Mouse (Mus musculus) embryonic facial prominence, embryonic 11.5 days (tissue): ENCODE measurements at regions not wholly inside any gene's neighbourhood (a gene's known extent, or its start where the extent isn't known, plus 50 kb on each side); places are given as distances from the start of the nearest gene placed in this dataset.

Experiments
- ATAC-seq: fragments of 200-750 bp; cut with Nextera tagmentation; replicated peaks from 2 replicates; pipeline ENCODE4 v1.8.0; 2017; ENCODE audit warnings: low read depth; ENCODE audit not compliant: insufficient number of reproducible peaks, low FRiP score, low TSS enrichment
- DNase-seq: peaks from one replicate; pipeline ENCODE4 v3.0.0-alpha.2; 2015; ENCODE audit warnings: low spot score
- H3K27ac ChIP-seq: fragments of 300-500 bp; sonication (generic); replicated peaks from 2 replicates; pipeline ENCODE4 v1.5.1; 2014; ENCODE audit warnings: mild to moderate bottlenecking, low read depth, low read length, control low read depth
- H3K27me3 ChIP-seq: fragments of 300-500 bp; sonication (generic); 2 replicates; pipeline ENCODE4 v1.6.1; 2014; ENCODE audit warnings: mild to moderate bottlenecking, low read length, moderate library complexity, mixed read lengths; ENCODE audit not compliant: control insufficient read depth, insufficient read depth
- H3K36me3 ChIP-seq: fragments of 300-500 bp; sonication (generic); replicated peaks from 2 replicates; pipeline ENCODE4 v1.6.1; 2014; ENCODE audit warnings: low read depth, mild to moderate bottlenecking, low read length, moderate library complexity, mixed read lengths; ENCODE audit not compliant: control insufficient read depth, insufficient read depth
- H3K4me1 ChIP-seq: fragments of 300-500 bp; sonication (generic); 2 replicates; pipeline ENCODE4 v1.6.1; 2014; ENCODE audit warnings: low read length, mixed read lengths; ENCODE audit not compliant: control insufficient read depth, insufficient read depth
- H3K4me2 ChIP-seq: fragments of 300-500 bp; sonication (generic); 2 replicates; pipeline ENCODE4 v1.6.1; 2014; ENCODE audit warnings: low read depth, mild to moderate bottlenecking, control low read depth, low read length, moderate library complexity
- H3K4me3 ChIP-seq: fragments of 300-500 bp; sonication (generic); 2 replicates; pipeline ENCODE4 v1.5.1; 2014; ENCODE audit warnings: low read depth, low read length, control low read depth
- H3K9ac ChIP-seq: fragments of 300-500 bp; sonication (generic); replicated peaks from 2 replicates; pipeline ENCODE4 v1.6.1; 2014; ENCODE audit warnings: mild to moderate bottlenecking, control low read depth, low read length
- H3K9me3 ChIP-seq: fragments of 300-500 bp; sonication (generic); replicated peaks from 2 replicates; pipeline ENCODE4 v1.6.1; 2016; ENCODE audit warnings: mild to moderate bottlenecking, low read length, inconsistent platforms, mixed read lengths; ENCODE audit not compliant: control insufficient read depth
- WGBS: fragments of 180-500 bp; shearing (Covaris S2); extraction: QIAGEN DNeasy Blood & Tissue Kit; methylation state at CpG from one replicate; pipeline ENCODE4 v1.1.7; 2014; 5-methylcytosine and 5-hydroxymethylcytosine counted together

DNA sequence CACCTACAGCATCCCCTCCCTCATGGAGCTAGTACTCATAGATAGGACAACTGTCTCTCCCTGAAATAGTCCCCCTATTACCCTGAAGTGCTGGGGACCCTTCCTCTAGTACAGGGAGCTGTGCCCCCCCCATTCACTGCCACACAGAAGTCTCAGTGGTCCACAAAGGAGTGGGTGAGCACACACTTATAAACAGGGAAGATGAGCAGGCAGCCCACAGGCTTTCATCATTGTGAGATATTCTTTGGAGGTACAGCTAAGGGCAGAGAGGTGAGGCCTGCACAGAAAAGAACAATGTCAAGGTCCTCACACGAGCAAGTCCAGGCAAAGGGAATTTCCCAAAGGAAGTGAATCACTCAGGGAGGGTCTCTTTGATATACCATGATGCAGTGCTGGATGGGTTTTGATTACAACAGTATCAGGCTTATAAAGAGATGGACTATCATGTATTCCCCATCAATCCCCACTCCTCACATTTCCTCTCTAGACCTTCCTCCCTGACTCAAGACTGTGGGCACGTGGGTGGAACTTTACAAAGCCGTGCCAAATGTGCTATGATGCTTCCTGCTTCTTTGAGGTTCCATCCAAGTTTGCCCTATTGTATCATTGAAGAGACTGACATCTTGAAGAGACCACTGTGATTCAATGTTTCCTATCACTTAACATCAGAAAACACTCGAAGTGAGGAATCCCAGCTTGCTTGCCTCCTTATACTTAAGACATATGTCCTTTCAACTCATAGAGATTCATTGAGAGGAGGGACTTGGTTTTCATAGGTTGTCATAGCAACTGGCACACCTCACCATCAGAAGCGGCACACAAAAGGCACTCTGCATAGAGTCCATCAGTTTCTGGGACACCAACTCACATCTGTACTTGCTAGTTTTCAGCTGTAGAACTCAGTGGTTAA, 104.2 kb upstream of the Bcl6 start:
- DNase-seq (no peak), ATAC-seq (no peak)
- 81% methylated on average over 5 of the region's 5 CpGs for WGBS
- no peaks in the 10 kb centered on the region for H3K4me1 ChIP-seq
- H3K4me2 ChIP-seq, result no peak overlapping the region
- no peak overlapping the region for H3K9ac ChIP-seq
- no peaks in the 10 kb centered on the region for H3K9me3 ChIP-seq
- H3K4me3 ChIP-seq, result no peak overlapping the region
- H3K36me3 ChIP-seq, result no peaks in the 10 kb centered on the region
- no peaks in the 10 kb centered on the region for H3K27me3 ChIP-seq
- no peak overlapping the region for H3K27ac ChIP-seq

DNA sequence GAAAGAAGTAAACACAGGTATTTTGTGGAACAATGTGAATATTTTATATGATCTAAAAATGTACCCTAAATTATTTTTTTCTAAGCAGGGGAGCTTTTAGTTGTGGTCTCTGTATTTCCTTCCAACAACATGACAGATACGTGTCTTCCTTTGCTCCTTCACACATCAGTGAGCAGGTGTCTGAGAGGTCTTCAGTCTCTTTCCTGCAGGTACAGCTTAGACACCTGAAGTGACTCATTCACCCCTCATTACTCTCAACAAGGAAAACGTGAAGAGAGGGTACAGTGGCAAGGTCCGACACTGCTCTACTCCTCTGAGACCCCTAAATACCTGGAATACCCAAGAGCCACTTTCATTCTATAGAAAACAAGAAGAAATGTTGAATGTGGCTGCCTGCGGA, 103.5 kb upstream of the Bcl6 start:
- DNase-seq (no peak), ATAC-seq (no peak)
- WGBS, result 79% methylated on average over 4 of the region's 4 CpGs
- H3K36me3 ChIP-seq, result no peaks in the 10 kb centered on the region
- H3K4me2 ChIP-seq, result no peak overlapping the region
- no peaks in the 10 kb centered on the region for H3K27me3 ChIP-seq
- H3K9me3 ChIP-seq, result no peaks in the 10 kb centered on the region
- H3K4me3 ChIP-seq, result no peak overlapping the region
- no peak overlapping the region for H3K9ac ChIP-seq
- H3K4me1 ChIP-seq, result no peaks in the 10 kb centered on the region
- H3K27ac ChIP-seq, result no peak overlapping the region

DNA sequence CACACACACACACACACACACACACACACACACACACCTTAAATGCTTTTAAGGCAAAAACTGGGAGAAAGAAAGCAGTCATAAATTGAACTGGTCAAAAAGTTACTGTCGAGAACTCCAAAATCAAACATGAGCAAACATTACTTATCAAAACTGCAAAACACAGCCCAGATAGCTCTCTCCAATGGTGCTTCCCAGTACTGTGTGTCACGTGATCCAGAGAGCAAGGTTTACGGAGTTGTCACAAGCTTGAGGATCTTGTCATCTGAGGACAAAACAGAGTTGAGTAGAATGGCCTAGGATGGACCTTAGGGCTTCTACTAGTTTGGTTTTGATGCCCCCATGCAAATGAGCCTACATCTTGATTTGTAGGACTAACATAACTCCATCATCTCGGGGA, 102.3 kb upstream of the Bcl6 start:
- no peaks in the 10 kb centered on the region for H3K36me3 ChIP-seq
- H3K4me2 ChIP-seq, result no peak overlapping the region
- H3K27ac ChIP-seq, result no peak overlapping the region
- no peaks in the 10 kb centered on the region for H3K4me1 ChIP-seq
- WGBS, result 86% methylated on average over 4 of the region's 4 CpGs
- no peaks in the 10 kb centered on the region for H3K9me3 ChIP-seq
- DNase-seq (no peak), ATAC-seq (no peak)
- H3K4me3 ChIP-seq, result no peak overlapping the region
- no peak overlapping the region for H3K9ac ChIP-seq
- H3K27me3 ChIP-seq, result no peaks in the 10 kb centered on the region

DNA sequence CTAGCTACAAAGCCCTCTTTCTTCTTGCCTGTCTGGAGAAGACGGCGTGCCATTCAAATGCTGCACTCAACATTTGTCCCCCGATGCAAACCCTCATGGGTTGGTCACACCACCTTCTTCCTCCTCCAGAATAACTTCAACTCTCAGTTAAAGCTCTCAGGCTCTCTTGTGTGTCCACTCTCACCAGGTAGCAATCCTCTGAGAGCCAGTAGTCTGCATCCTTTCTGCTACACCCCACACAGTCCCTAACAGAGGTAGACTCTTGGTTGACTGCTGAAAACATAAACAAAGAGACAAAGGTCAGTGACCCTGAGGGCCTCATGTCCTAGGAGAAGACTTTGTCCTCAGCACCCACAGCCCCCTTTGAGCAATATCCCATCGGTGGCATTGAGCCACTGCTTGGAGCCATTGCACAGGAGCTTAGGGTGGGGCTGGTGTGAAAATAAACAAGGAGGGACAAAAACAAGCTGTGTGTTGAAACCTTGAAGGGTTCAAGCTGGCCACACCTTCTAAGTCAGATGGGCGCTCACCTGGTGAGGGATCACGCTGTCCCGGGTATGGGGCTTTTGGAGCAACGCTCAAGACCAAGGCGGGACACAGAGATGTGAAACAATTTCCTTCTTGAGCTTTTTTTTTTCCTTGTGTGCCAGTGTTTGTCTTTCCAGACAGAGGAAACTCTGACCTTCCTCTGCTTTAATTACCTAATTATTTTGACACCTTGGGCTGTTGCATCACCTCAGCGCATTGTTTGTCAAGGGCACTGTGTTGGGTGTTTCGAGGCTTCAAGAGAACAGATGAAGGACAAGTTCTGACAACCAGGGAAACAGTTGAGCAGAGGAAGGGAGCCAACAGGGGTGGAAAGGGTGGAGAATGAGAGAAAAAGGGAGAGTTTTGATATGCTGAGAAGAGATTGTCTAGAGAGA, 101.4 kb upstream of the Bcl6 start:
- WGBS, result 82% methylated on average over 11 of the region's 11 CpGs
- DNase-seq (no peak), ATAC-seq (no peak)
- Histone ChIP-seq H3K4me3 (no peak overlapping the region), H3K9ac (no peak overlapping the region), H3K4me2 (no peak overlapping the region), H3K36me3 (no peaks in the 10 kb centered on the region), H3K27me3 (no peaks in the 10 kb centered on the region), H3K27ac (no peak overlapping the region), H3K4me1 (no peaks in the 10 kb centered on the region), H3K9me3 (no peaks in the 10 kb centered on the region)

DNA sequence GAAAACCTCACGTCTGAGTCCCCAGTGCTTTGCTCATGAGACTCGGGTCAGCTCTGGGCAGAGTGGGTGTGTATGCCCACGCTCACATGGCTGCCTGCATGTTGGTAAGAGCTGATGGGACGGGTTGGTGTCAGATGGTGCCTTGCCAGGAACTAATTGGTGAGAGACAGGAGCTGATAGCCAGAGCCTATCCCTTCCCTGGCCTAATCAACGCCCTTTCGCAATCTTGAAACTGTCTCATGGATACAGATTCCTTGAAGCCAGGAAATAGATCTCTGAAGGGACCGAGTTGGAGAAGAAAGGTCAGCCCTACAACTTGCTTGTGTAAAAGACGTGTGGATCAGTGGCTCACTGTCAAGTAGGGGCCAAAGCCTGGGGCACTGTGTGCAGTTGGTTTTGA, 95.3 kb upstream of the Bcl6 start:
- Histone ChIP-seq H3K9ac (no peak overlapping the region), H3K36me3 (no peaks in the 10 kb centered on the region), H3K9me3 (no peaks in the 10 kb centered on the region), H3K4me1 (no peaks in the 10 kb centered on the region), H3K4me2 (no peak overlapping the region), H3K27me3 (no peaks in the 10 kb centered on the region), H3K27ac (no peak overlapping the region), H3K4me3 (no peak overlapping the region)
- DNase-seq (no peak), ATAC-seq (no peak)
- WGBS, result 79% methylated on average over 8 of the region's 8 CpGs

DNA sequence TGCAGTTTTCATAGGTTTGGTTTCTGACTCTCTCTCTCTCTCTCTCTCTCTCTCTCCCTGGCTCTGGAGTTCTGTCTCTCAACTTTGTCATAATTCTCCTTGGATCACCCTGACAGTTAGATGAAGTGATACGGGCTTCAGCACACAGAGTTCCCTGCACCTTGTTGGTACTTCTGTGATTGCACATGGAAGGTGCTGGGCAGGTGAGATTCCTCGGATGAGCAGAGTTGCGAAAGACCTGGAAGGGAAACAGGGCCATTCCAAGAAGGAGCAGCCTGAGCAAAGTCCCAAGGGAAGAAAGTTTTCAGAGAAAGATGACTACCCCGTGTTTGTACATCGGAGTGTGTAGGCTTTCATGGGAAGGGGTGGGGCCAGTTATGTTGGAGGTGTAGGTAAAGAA, 91.8 kb upstream of the Bcl6 start:
- DNase-seq, result no peak
- no peaks in the 10 kb centered on the region for H3K27me3 ChIP-seq
- H3K27ac ChIP-seq, result no peak overlapping the region
- no peaks in the 10 kb centered on the region for H3K36me3 ChIP-seq
- H3K4me3 ChIP-seq, result no peak overlapping the region
- H3K9me3 ChIP-seq, result no peaks in the 10 kb centered on the region
- H3K4me2 ChIP-seq, result no peak overlapping the region
- no peaks in the 10 kb centered on the region for H3K4me1 ChIP-seq
- WGBS, result 84% methylated on average over 5 of the region's 5 CpGs
- H3K9ac ChIP-seq, result no peak overlapping the region
- ATAC-seq, result no peak

DNA sequence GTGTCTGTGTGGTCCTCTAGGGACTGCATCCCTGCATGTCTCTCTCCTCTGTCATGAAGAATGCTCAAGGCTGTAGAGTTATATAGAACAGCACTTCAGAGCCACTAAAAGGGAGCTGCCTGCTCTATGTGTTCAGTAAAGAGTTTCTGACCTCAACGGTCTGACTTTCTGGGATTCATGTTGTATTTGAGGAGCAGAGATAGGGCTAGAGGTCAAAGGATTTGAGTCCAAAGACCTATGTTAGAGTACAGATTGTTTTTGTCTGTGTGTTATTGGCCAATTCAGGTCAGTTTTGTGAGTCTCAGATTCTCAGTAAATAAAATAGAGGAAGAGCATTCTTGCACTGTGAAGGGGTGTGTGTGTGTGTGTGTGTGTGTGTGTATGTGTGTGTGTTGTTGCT, 90.0 kb upstream of the Bcl6 start:
- Histone ChIP-seq H3K9ac (no peak overlapping the region), H3K4me1 (no peaks in the 10 kb centered on the region), H3K9me3 (no peaks in the 10 kb centered on the region), H3K36me3 (no peaks in the 10 kb centered on the region), H3K4me3 (no peak overlapping the region), H3K4me2 (no peak overlapping the region), H3K27ac (no peak overlapping the region), H3K27me3 (no peaks in the 10 kb centered on the region)
- ATAC-seq, result no peak
- DNase-seq, result no peak
- WGBS, result 91% methylated on average over 1 of the region's 1 CpGs

DNA sequence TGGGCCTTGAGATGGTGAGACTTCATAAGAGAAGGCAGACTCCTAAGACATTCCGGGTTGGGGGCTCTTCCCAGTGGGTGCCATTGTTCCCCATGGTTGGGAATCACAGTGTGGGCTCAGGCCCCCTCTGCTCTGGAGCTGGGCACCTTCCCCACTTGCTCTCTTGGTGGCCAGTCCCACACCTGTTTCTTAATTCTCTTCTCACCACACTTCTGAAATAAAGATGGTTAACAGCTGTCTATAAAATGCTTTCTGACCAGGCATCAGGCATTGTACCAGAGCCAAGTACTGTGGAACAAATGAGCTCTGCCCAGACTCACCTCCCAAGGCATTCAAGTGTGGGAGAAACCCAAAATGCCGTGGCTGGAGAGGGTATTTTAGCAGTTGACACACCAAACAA, 88.8 kb upstream of the Bcl6 start:
- ATAC-seq (no peak), DNase-seq (no peak)
- Histone ChIP-seq H3K27me3 (no peaks in the 10 kb centered on the region), H3K9ac (no peak overlapping the region), H3K4me1 (no peaks in the 10 kb centered on the region), H3K36me3 (no peaks in the 10 kb centered on the region), H3K4me2 (no peak overlapping the region), H3K4me3 (no peak overlapping the region), H3K27ac (no peak overlapping the region), H3K9me3 (no peaks in the 10 kb centered on the region)
- WGBS, result 70% methylated on average over 2 of the region's 2 CpGs
